Mouse (Mus musculus) kidney, adult 9 months (tissue): ENCODE results near the gene Foxp1.
A peak's percentile ranks its signal among the peaks of the same experiment; 100 is the strongest.

Source experiments
- DNase-seq: peaks from one replicate; pipeline ENCODE4 v3.0.0; 2022

The Foxp1 gene

DNA sequence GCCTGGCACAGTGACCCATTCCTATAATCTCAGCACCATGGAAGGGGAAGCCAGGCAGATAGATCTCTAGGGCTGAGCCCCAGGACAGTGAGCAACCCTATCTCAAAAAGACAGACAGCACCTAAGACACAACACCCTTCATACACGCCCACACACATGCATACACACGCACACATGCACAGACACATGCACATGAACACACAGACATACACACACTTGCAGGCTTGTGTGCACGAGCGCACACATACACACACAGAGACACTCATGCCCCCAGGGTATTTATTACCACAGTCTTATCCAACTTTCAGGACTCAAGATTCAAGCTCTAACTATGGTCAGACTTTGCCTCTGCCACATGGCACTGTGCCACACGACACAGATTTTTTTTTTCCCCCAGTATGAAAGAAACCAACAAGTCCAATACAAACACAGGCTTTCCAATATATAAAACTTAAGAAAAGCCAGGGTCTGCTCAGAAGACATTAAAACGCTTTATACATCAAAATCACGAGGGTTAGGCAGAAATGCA is 38.3 kb downstream of the Foxp1 start:
- DNase-seq = no peak

DNA sequence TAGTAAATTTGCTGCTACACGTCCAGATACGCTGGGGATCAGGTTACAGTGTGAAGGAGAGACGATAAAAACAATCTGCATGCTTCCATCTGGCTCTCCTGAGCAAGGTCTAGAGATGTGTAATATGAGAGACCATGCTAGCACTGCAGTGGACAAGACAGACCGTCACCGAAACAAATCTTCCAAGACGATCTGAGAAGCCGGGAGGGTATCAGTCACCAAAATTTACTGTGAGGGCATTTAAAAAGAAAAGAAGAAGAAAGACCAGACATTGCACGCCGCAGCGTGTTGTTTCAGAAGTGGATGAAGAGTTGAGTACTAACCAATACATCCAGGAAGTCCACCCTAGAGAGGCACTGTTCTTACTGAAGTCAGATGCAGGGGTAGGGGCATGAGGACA is 39.0 kb downstream of the Foxp1 start:
- no peak for DNase-seq

DNA sequence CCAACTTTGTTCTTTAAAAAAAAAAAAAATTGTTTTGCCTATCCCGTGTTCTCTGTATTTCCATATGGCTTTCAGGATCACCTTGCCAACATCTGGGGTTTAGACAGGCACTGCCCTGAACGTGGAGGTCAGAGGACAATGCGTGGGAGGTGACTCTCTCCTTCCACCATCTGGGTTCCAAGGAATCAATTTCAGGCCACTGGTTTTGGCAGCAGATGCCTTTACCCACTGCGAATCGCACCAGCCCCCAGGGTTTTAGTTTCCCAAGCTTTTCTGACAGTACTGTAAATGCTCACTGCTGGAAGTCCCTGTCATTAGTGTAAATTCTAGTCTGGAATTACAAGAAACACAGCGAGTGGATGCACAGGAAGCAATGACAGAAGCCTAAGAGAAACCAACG is 41.0 kb downstream of the Foxp1 start:
- DNase-seq = no peak

DNA sequence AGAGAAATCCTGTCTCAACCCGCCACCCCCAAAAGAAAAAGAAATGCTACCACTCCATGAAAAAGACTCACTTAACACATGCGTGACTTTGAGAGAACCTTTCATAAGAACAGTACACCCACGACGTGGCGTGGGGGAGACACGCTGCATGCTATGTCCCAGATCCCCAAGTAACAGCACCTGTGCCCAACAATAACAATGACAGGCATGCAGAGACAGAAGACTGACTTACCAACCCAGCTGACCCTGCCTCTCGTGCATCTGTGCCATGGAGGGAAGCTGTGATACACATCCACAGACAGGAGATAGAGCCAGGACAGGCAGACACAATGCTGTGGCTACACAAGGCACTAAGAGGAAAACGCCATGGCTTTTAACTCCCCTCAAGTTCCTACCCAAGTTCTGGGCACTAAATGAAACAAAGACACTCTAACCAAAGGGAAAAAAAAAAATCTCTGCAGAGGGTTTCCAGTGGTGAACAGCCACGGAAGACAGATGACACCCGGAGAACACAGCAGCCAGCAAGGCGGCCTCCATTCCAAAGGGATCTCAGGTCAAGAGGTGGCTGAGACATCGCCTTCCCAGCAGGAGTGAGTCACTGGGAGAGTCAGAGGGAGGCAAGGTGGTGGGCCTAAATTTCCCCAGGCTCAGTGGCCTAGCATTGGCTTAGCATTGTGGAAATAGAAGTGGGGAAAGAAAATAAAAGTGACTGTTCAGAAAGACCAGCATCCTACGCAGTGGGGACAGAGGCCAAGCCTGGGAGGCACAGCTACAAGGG is 43.5 kb downstream of the Foxp1 start:
- no peak for DNase-seq

DNA sequence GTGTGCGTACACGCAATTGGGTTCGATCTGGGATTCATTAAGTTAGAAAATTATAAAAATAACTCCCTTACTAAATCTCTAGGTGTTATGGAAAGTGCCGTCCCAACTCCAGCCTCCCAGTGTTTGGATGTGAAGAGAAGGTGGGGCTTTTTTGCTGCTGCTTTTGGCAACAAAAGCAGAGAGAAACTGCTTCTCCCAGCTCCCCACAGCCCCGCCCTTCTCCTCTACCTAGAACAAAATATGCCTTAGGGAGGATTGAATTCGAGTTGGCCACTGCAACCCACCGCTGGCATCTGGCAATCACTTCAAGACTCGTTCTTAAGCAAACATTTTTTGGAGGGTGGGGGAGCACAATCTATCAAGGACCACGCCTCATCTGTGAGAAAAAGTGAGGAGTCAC is 47.5 kb downstream of the Foxp1 start:
- peak; percentile 27 for DNase-seq

DNA sequence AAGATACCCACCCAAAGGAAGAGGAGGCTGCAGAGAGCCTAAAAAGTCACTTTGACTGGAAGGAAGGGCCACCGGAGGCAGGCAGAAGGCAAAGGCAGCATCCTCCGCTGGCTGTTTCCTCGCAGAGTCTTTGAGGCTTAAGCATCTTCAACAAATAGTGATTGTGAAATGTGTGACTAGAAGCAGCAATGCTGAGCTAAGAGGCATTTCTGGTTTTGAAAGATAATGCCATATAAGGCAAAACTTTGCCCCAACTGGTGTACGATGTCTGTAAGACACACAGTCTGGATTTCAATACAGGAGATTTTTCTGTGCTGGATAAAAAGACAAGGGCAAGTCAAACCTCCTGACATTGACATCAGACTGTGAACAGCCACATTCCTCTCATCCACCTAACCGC is 51.6 kb downstream of the Foxp1 start:
- no peak for DNase-seq

DNA sequence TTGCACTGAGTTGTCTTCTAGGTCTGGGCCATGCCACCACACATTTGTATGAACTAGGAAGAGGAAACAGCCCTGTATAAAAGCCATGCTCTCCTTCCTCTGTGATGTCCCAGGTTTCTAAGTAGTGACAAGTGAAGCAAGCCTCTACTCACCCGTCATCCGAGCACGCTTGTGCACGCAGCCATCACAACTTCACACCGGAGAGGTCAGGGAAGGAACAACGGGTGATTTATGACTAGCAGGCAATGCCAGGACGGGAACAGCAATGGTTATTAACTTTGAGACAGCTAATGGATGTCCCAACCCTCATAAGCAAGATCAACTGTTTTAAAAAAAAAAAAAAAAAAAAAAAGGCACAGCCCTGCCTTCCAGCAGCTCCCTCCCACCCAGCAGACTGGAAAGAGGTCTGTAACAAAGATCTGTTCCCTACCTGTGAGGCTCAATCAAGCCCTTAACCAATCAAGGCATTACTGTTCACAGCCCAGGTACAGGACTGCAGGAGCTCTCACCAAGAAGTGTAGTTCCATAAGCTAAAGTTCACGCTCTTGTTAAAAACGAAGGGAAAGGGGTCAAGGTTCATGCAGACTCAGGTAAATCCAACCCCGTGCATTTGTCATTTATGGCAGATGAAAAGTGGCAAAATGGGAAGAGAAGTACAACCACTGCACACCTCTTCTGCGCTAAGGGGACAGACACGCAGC is 53.2 kb downstream of the Foxp1 start:
- DNase-seq = no peak

DNA sequence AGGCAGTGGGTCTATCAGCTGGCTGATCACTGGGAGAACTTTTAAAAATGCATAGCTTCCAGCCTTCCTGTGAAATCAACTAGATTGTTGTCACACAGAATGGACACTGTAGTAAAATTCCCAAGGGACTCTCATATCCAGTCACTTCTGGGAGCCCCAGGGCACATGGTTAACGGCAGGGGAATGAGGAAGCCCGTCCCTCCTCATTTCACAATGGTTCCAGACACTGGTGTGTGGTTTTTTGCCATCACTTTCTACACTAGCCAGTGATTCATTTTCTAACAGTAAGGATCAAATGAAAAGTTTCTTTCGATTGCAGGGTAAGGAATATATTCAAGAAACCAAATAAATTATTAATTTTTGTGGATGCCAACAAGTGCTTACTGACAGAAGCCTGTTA is 54.7 kb downstream of the Foxp1 start:
- DNase-seq = no peak

DNA sequence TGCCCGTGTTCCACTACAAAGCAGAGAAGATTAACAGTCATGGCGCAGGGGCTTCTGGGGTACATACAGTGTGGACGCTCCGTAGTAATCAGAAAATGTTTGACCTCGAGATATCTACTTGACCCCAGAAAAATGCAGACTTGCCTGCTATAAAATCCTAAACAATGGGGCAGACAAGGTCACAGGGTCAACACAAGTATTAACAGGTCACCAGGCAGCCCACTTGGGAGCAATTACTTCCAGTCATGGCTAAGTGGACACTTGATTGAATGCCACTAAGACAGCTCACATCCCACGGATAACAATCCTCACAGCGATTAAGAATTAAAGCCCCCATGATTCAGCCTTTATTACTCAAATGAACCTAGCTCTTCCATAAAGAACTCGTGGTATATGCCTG is 55.4 kb downstream of the Foxp1 start:
- no peak for DNase-seq

DNA sequence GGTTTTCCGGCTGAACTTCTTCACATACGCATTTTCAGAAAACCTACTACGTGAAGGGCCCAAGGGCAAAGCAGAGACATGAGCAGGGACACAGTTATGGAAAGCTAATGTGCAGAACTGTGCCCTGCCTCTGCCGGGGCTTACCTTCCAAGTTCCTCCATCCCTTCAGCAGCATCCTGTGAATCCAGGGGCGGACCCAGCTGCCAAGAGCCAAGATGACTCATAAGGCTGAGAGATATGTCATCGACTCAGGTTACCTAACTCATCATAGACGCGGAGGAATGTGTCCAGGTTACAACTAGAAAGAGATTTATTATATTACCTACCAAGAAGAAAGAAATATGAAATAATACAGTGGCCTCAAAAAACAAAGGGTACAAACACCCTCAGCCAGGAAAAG is 56.2 kb downstream of the Foxp1 start:
- DNase-seq = no peak

DNA sequence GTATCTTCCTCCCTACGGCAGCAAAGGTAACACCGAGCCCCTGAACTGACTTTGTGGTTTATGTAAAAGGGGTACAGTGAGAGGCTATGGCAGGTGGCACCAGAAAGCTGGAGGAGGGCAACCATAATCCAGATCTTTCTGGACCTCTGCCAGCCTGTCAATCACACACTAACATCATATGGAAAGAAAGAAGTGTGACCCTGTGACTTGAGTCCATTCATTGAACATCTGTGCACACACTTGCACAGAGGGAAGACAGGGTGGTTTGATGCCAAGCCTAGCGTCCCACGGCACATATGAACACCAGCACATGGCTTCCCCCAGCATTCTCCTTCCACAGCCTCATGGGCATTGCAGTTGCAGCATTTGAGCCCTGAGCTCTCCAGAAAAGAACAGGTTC is 58.1 kb downstream of the Foxp1 start:
- no peak for DNase-seq

DNA sequence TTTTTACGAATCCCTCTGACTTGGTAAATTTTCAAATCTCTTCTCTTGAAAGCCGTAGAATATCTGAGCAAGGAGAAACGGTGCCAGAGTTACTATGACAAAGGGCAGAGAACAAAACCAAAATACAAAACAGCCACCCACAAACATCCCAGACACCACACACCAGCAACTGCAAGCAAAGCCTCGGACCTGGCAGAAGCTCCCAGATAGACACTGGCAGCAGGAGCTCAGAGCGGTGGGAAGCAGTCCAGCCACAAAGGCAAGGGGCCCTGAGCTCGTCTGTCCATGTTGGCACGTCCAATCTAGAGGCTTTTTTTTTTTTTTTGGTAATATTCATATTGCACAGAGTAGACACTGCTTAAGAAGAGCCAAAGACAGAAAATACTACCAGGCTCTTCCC is 58.6 kb downstream of the Foxp1 start:
- DNase-seq = no peak

DNA sequence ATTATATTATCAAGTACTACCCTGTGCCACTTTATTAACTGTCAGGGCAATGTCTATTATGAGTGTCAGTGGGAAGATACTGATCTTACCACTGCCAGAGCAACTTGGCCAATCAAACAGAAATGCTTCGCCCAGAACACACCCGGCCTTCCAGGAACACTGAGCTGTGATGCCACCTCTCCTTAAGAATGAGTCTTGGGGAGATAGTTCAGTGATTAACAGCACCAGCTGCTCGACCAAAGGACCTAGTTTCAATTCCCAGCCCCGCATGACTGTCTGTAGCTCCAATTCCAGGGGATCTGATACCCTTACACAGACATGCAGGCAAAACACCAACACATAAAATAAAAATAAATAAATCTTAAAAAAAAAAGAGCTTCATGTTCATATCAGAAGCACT is 63.7 kb downstream of the Foxp1 start:
- DNase-seq = no peak

DNA sequence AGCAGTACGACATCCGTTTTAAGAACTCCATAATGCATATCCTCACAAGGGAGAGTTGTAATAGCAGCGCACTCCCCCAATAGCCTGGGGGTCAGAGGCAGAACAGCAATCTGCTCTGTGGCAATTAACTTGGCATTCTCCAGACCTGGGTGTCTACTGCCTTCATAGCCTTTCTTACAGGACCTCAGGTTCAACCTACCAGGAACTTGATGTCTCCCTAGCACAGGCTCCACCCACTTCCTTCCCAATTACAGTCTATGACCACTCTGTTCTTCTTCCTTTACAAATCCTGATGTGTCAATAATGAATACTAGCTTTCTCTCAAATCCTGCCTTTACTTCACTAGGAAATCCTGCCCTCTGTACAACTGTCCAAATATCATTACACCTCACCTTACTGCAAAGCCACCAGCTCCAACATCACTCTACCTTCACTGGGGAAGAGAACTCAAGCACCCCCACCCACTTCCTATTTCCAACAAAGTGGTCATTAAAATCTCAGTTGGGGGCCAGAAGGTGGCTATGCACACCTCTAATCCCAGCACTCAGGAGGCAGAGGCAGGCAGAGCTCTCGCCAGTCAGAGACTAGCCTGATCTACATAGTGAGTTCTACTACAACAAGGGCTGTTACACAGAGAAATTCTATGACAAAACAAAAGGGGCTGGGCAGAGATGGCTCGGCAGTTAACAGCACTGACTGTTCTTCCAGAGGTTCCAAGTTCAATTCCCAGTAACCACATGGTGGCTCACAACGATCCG is 68.6 kb downstream of the Foxp1 start:
- DNase-seq = no peak

DNA sequence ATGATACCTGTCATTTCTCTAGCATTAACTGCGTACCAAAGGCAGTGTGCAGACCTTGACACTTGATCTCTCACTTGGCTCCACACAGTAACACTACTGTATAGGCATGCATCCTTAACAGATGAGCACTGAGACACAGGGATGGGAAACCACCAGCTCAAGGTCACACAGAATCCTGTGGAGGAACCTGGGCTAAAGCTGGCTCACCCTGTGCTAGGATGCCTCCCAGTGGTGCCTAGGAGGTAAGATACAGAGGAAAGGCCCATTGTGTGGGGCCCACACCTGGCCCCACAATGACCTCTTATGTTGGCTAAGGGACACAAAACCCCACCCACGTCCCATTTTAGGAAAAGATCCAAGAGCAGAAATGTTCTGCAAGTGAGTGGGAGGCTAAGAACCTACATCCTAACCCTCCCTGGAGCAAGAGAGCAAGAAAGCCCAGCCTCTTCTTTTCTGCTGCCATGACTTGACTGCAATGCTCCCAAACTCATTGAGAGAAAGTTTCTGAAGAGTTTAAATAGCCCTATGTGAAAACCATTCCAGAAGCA is 69.8 kb downstream of the Foxp1 start:
- DNase-seq = no peak

DNA sequence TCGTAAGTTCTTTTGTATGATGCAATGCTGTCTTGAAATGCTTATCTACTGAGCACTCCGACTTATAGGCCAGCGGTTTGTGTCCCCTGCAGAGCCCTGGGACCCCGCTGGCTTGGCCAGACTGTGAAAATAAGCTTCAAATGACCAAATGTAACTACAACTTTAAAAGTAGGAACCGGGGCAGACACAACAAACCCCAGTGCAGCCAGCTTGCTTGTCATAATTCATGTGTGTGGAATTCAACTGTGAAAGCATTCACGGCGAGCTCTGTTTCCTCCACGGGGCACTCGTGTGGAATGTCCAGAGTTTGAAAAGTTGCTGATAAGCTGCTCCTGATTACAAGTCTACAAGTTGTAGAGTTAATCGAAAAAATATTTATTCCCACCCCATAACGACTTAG is 71.0 kb downstream of the Foxp1 start:
- DNase-seq = no peak

DNA sequence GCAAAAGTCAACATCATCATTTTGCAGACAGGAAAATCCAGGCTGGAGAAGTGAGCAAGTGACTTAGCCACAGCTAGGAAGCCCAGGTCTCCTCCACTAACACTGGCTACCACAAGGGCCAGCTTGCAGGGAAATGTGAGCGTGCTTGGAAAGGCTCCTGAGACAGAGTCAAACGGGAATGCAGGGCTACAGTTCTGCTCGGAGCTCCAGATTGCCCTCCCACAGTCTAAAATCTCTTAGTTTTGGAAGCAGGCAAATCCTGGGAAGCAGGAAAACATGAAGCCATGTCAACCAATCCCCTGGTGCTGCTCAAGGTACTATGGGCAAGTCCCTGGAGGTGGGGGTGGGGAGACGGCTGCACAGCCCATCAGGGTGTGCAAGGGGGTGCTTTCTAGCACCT is 75.1 kb downstream of the Foxp1 start:
- no peak for DNase-seq

DNA sequence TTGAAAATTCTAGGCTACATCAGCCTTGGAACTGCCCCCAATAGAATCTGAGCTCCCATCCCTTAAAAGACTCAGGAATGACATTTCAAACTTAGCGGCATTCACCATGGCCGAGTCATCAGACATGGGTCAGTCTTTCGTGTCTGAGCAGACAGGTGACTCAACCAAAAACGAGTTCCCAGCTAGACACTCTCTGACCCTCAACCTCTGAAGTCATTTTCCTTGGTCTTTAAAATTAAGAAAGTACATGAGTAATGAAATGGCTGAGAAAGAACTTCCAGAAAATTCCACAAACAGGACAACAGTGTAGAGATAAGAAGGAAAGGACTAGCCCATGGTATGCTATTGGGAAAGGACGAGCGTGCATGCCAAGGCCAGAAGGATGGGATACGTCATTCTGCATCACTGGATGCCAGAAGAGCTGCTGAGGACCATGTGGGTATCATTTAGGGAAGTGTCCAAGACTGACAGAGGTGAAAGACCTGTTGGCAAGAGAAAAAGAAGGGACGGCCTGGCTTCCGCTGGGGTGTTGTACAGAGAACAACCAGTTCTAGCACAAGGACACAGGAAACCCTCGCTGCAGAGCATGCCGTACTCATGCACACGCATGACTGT is 75.6 kb downstream of the Foxp1 start:
- DNase-seq = no peak

DNA sequence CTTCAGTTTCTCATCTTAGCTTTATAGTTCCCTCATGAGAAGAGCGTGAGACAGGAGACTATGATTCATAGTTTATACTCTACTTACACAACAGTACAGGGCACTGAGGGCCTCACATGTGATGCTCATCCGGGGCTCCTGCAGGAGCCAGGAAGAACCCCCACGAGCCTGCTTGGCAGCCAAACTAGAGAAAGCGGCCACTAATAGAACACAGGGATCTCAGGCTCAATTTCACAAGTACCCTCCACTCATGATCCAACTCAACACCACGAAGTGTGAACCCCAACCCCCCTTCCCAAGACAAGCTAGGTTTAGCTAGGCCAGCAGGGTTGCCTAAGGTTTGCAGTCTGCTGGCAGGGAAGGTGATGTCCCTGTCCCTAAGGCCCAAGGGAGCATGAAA is 79.1 kb downstream of the Foxp1 start:
- DNase-seq = no peak

DNA sequence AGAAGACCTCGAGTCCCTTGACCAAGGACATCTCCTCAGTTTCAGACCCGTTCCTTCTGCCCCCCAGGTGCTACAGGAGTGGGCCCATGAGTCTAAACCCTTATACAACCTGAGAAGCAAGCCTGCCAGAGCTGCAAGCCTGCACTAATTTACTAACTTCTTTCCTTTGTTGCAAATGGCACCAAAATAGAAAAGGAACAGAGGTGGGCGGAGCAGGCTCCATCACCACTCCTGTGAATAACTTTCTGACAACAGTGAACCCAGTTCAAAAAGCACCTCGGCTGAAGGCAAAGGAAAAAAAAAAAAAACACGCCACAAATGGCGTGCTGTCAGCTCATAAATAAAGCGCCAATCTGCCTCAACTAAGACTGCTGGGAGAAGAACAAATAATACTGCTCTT is 81.4 kb downstream of the Foxp1 start:
- no peak for DNase-seq

DNA sequence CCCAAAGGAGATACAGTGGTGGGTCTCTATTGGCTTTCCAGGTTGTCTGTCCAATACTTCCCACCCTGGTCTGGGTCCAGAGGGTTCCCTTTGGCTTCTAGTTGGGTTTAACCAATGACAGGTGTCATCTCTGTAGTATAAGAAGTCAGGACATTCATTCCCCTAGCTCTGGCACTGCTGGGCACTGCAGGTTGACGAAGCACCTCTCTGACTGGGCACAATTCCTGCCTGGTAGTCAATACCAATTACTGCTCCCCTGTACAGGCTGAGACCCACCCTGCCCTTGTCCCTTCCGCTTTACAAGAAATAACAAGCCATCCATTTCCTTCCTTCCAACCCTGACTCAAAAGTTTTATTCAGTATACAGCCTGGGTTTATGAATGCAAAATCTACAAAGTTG is 81.9 kb downstream of the Foxp1 start:
- no peak for DNase-seq

DNA sequence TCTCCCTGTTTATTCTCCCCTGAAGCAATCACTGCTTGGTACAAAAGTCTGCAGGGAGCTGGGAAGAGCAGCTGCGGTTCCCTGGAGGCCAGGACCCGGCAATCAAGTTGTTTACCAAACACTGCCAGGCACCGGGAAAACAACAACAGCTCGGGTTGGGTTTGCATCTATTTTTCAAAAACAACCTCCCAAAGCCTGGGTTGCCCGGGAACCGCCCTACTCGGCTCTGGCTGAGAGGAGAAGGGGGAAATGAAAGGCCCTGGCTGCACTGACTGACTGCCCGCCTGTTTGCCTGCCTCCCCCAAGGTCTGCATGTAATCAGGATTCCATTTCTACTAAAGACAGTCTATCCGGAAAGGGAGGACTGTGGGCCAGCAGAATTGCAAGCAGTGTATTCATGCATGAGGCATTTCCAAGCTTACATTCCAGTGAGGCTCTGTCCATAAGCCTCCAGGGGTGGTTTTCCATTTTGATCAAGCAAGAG is 82.6 kb downstream of the Foxp1 start:
- peak; percentile 30 for DNase-seq
